Mouse (Mus musculus) left cerebral cortex, postnatal 10 days (tissue): Measurements from ENCODE around the gene Pparg. TPM values are rescaled to one million over a fixed set of nuclear protein-coding genes. Genes with fewer than 3 reads are reported as not detected.

Source experiments
- DNase-seq, 2 experiments: peaks; one replicate each; pipeline ENCODE4 v3.0.0; 2021 to 2022; ENCODE audit warnings: low spot score in 2 of 2, mixed read lengths in 1 of 2; ENCODE audit errors: extremely low spot score in 1 of 2
- intact Hi-C: fragments of 180-260 bp; cut with DNase I; formaldehyde crosslinking; loops from one replicate; pipeline ENCODE4 v1.15.1; 2025
- total RNA-seq, 2 experiments: library from RNA; stranded (reverse); gene quantifications; 2 replicates each; pipeline ENCODE4 v1.2.3; 2021

Gene Pparg
- total RNA-seq, 2 experiments from 2014 or later, result 2.8 to 3.7 TPM

DNA sequence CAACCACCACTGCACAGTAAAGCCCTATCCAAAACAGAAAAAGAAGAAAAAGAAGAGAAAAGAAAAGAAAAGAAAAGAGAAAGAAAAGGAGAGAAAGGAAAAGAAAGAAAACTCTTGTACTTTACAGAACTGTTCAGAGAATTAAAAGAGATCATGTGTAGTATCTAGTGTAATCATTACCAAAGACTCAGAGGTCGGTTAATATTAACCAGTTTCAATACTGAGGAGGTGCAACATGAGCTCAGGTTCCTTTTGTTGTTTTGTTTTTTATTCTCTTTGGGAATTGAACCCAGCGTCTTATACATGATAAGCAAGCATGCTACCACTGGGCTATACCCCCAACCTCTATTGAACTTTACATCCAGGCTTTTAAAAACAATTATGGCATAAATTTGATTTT, 74.1 kb downstream of the Pparg start:
- intact Hi-C loops, result no loop called here
- DNase-seq, result no peak

DNA sequence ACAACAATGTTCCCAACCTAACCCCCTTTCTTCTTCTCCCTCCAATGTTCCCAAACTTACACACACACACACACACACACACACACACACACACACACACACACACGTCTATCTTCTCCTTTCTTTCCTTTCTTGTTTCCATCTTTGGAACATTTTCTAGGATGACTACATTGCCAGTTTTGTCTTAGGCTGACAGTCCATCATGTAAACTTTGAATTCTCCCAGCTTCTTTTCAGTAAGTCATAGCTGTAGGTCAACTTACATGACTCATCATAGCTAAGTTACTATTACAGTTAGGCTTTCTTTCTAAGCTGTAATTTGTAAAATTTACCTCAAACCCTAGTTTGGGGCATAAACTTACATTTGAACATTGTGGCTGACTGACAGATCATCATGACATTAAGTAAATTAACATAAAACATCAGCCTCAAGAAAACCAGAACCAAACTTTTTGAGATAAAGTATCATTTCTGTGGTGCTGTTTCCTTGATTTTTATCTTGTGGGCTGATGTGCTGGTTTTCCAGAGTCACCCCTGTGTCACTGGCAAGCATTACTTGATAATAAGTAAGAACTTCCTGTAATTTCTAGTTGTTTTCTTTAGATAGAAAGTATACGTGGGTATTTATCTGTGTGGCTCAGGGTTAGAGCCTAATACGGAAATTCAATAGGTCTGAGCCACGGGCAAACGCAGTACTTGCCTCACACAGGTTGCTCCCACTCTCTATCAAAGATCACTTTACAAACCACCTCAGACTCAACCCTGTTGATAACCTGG, 79.7 kb downstream of the Pparg start:
- intact Hi-C loops, result no loop called here
- DNase-seq, result no peak

DNA sequence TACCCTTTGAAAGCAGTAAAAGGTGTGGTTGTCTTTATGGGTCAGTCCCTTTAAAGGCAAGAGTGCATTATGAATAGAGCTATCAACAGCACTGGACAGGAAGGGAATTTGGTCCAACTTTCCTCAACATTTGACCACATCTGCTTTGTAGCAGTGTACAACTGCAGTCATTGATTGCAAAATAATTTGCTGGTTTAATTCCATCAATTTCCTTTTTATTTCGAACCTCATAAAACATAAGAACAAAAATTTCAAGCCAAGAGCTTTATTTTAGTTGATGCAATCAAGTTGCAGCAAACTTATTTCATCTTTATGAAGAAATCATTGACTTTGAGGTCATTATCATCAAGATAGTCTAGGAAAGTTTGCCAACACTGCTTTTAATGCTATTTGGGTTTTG, 91.8 kb downstream of the Pparg start:
- no peak for DNase-seq
- intact Hi-C loops, result no loop called here

DNA sequence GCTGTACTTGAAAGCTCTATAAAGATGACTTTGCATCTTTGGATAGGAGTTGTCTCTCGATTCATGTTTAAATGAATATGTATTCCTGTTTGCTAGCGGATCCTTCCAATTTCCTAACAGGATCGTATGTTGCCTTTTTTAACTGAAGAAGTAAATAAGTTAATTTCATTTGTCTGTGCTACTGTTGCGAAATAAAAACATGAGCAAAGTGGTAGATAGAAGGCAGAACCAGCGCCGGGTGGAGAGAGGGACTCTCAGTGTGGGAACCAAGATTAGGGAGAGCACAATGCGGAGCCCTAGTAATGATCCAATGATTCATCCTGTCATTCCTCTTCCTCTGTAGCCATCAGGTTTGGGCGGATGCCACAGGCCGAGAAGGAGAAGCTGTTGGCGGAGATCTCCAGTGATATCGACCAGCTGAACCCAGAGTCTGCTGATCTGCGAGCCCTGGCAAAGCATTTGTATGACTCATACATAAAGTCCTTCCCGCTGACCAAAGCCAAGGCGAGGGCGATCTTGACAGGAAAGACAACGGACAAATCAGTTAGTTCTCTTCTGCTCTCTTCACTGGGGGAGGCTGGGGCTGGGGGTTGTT, 102.1 kb downstream of the Pparg start:
- intact Hi-C loops, result no loop called here
- no peak for DNase-seq

DNA sequence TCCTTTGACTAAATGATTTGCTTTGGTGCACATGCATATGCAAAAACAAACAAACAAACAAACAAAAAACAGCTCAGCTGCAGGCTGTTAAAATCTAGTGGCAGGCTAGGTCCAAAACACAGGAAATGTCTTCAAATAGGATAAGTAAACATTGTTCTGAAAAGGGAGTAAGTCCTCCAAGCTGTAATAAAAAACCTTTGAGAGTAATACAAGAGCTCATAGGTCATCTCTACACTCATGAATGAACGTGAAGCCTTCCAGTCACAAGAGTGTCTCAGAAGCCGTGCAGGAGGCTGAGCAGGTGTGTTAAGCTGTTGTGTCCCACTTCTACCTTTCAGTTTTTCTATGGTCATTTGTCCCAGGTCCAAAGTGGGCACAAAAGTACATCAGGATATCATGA, 102.6 kb downstream of the Pparg start:
- intact Hi-C loops, result no loop called here
- DNase-seq, result no peak

DNA sequence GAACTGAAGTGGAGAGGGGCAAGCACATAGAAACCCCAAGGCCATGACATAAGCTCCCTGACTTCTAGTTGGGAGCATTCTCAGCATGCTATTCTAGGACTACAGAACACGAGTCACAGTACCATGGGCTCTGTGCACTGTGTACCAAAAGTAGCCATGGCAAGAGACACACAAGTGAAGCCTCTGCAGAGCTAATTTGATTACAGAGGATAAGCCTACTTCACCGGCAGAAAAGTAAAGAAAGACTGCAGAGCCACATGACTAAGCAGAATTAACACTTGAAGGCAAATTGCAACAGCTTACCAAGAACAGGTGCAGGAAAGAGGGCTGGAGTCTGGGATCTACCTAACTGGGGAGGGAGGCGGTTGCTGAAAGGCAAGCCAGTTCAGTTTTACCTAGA, 103.9 kb downstream of the Pparg start:
- intact Hi-C loops, result no loop called here
- no peak for DNase-seq

DNA sequence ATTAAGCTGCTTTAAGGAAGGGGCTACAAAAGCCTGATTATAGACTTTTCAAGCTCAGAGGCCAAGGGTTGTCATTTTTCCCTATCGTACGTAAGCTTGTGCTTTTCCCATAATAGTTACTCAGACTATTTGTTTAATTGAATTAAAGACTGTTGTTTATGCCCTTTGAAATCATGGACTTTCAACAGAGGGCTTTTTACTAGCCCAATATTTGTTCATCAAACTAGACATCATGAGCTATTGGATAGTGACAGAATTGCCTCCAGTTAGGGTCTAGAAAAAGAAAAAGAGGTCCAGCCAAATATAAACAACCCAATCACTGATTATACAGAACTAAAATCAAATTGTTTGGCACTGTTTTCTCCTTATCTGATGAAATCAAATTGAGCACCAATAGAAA, 104.7 kb downstream of the Pparg start:
- intact Hi-C loops, result no loop called here

DNA sequence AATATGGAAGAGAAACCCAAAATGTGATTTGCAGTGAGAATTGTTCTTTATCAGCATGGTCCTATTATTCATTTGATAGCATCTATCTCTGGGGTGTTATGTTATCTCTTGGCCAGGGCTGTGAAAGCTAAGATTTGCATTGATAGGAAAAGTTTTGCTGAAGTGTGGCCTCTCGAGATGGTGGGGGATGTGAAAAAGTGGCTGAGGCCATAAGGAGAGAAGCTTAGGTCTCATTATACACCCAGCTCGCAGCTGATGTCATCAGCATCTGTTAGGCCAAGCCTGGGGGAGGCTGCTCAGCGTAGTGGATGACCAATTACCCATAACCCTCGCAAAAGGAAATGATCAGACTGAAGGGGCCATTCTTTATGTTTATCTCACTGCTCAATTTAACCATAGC, 105.1 kb downstream of the Pparg start:
- intact Hi-C loops, result no loop called here
- no peak for DNase-seq

More for the DNA sequence above, 104.7 kb downstream of the Pparg start:
- DNase-seq, result no peak

DNA sequence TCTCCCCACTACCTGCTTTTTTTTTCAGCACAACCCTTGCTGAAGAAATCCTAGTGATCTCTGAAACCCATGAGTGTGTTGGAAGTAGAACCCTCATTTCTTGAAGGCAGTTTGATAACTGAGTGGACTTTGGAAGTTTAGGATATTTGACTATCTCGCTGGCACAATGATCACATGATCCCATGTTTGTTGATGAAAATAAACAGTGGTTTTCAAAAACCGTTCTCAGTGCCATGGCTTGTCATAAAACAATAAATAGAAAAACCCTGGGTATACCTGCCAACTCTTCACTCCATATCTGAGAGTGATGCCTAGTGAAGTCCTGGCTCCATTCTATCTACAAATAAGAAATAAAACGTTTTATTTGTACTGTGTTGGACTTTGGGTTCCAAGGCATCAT, 105.8 kb downstream of the Pparg start:
- DNase-seq, result no peak
- intact Hi-C loops, result no loop called here

DNA sequence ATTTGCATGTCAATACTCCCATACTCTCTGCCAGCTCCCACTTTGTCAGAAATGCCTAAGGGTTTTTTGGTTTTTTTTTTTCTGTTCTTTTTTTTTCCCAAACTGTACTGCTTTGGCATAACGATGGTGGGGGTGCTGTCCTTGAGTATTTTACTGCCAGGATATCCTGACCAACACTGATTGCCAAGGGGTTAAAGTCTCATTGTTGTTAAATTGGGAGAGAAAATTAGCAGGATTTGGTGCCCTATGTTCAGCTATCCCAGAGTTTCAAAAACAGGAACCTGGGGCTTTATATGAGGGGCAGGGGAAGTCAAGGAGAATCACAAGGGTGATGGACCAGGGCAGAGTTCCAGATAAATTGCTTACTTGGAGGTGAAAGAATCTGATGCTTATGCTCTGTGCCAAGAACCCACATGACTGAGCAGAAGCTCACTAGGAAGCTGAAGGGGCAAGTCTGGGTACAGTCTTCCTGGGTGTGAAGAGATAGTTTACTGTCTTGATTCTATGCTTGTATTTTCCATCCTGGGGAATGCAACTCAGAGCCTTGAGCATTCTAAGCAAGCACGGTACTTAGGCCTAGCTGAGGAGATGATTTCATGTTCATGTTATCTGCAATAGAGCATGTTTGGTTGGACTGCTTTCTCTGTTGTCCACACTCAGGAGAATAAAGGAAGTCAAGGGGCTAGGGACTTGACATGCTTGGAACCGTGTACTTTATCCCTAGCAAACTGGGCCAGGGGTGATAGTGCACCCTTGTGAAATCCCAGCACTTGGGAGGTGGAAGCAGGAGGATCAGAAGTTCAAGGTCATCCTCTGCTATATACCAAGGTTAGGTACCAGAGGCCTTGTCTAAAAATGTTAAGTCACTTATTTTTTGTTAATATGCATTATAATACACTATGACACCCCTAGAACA, 109.2 kb downstream of the Pparg start:
- DNase-seq, result no peak
- intact Hi-C loops, result no loop called here

DNA sequence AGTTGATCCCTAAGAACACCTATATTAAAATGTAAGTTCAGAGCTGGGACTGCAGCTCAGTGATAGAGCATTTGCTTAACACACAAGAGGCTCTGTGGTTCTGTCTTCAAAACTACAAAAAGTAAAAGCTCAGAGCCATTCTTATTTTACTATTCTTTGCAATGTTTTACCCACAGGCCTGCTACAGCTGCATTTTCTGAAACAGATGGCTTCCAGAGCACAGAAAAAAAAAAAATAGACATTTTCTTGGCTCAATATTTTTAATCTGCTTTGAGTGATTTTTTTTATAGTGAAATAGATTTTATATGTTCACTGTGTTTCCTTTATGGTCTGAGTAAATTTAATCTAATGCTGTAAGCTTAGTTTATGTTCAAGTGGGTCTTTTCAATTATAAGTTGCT, 111.2 kb downstream of the Pparg start:
- intact Hi-C loops, result no loop called here
- DNase-seq, result no peak

DNA sequence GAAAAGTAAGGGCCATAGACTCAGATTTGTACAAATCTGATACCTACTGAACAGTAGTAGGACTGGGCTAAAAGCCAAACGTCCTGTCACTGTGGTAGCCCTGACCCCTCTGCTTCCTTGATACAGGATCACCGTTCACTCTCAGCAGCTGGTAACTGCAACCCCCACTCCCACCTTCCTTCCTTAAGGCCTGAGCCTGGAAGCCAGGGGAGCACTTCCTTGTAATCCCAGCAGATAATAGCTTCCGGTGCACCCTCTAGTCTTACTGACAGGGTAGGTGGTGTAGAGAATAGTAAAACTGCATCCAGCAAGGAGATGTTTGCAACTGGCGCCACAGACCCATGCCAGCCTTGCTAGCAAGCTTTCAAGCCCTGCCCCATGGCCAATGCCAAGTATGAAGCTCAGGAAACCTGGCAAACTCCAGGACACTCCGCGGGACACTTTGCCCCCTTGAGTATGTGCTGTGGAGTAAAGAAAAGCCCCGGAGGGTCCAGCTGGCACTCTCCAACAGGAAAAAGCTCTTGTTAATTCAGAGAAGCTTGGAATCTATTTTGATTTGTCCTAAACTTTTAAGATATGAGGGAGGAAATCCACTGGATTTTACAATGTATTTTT, 116.4 kb downstream of the Pparg start:
- intact Hi-C loops, result no loop called here
- DNase-seq, result no peak

DNA sequence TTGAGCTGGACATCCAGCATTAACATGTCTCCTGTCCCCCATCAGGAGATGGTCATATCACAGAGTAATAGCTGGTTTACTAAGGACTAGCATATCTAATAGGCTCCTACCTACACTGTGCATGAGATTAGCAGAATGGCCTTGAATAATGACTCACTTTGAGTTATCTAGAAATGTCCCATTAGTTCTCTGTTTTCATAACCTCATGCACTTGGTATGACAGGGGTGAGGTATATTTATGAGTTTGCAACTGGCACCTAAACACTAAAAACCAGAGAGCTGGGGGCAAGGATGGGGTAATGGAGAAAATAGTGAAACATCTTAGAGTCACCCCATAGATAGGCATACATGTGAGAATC, 119.2 kb downstream of the Pparg start:
- intact Hi-C loops, result no loop called here
- no peak for DNase-seq

DNA sequence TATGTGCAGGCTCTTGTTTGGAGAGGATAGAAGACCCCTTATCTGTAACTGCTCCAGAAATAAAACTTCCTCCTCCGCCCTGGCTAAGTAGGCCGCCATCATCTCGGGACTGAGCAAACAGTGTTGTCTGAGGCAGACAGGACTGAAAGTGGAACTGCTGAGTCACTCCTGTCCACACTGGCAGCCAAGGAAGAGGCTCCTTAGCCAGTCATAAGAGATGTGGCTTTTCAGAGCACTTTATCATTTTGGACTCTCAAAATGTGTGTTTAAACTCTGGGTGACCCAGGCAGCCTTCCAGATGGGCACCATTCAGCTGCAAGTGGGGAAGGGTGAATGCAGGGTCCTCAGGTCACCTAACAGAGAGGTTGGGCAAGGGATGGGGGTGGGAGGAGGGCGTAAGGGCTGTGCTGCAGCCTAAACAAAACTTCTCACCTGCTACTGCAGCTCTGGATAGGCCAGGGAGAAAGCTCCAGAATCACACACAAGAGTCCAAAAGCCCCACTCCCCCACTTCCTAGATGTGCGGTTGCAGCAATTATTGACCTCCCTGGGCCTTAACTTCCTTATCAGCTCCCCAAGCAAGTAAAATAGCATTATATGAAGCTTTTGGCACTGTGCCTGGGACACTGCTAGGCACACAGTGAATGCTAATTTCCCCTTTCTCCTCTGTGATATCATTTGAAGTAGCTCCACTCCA, 119.7 kb downstream of the Pparg start:
- intact Hi-C loops, result no loop called here
- no peak for DNase-seq

DNA sequence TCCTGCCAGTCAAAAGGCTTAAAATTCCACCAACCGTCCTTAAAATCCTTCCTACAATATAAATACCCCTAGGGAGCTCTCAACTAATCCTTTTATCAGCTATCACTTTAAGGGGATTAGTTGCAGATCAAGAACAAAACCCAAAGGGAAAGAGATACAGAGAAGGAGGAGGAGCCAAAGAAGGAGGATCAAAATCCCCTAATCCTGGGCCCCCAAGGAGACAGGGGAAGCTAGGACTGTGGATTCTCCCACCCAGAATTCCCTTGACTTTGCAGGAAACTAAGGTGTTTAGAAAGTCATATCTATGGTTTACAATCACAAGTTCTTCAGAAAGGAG, 120.2 kb downstream of the Pparg start:
- DNase-seq, result no peak

DNA sequence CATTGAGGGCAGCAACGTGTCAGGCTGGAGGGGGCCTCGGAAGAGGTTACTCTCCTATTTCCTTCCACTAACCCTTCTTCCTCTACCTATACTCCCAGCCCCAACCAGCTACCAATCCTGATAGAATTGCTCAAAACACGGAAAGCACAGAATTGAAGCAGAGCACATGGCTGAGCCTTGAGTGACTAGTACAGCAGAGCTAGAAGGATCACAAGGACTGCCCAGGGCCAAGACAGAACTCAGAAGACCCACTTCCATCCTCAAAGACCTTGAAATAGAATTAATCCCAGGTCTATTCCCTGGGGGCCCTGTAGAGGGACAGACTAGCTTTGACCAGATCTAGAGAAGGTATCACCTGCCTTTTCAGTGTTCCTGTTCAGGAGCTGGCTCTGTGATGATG, 120.9 kb downstream of the Pparg start:
- intact Hi-C loops, result no loop called here

More for the DNA sequence above, 120.2 kb downstream of the Pparg start:
- intact Hi-C loops, result no loop called here

DNA sequence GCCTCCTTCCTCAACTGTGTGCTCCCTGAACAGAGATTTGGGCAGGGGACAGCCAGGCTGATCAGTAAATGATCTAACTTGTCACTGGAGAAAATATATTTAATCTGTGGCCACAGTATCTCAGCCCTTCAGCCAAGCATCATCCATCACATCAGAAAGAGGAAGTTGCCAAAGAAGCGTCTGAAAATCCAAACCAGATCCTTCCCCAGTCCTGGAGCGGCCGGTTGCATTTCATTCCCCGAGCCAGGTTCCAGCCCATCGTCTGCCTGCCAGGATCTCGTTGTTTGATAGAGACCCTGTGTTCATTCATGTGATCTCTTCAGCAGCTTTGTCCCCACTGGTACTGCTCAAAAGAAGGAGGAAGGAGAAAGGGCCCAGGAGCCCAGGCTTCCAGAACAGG, 124.9 kb downstream of the Pparg start:
- intact Hi-C loops, result no loop called here

More for the DNA sequence above, 120.9 kb downstream of the Pparg start:
- no peak for DNase-seq

DNA sequence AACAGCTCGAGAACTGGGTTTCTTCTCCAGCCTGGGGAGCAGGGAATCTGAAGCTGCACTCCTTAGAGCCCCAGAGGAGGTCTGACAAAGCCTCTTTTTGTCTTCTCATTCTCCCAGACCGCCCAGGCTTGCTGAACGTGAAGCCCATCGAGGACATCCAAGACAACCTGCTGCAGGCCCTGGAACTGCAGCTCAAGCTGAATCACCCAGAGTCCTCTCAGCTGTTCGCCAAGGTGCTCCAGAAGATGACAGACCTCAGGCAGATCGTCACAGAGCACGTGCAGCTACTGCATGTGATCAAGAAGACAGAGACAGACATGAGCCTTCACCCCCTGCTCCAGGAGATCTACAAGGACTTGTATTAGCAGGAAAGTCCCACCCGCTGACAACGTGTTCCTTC, 129.1 kb downstream of the Pparg start:
- no peak for DNase-seq
- intact Hi-C loops, result no loop called here

More for the DNA sequence above, 124.9 kb downstream of the Pparg start:
- DNase-seq, result no peak
